Mouse (Mus musculus): ENCODE results near the gene Atxn3. TPM values are rescaled to one million over a fixed set of nuclear protein-coding genes. Genes with fewer than 3 reads are reported as not detected.

Atxn3 gene
- polyA plus RNA-seq, 1 experiment, result 0.76 TPM

DNA sequence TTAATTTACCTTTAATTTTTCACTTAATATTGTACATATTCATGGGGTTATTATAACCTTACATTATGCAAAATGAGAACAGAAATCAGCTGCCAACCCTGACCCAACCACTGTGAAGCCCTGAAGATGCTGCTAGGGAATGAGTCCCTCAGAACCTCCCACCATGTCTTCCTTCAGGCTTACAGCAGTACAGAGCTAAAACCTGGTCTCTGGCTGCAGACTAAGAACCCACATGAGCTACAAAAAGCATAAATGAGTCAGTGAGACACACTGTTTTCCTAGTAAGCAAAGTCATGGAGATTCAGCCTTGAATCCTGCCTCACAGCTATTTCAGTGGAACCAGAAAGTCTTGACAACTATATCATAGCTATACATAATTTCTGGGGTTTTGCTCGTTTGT is 29.6 kb downstream of the Atxn3 start:
- H3K27ac ChIP-seq (ENCODE audit: insufficient read depth, low read depth, low read length), result no peak overlapping the region
- WGBS, result 68% methylated on average over 1 of the region's 1 CpGs
- no peak overlapping the region for H3K4me3 ChIP-seq (ENCODE audit: low read depth, low read length)
- no peak for TF ChIP-seq CTCF (IDR thresholded peaks at IDR 0.05; ENCODE audit: extremely low read depth, insufficient read length, insufficient replicate concordance, low read depth, low read length)
- TF ChIP-seq POLR2A (IDR thresholded peaks at IDR 0.05; ENCODE audit: low read depth, low read length), result no peak
- no peaks in the 10 kb centered on the region for H3K27me3 ChIP-seq (ENCODE audit: control insufficient read depth, insufficient read depth, low read length)
- no peaks in the 10 kb centered on the region for H3K4me1 ChIP-seq (ENCODE audit: control insufficient read depth, insufficient read depth, insufficient read length, low read length)
- peaks cover 40% of the 10 kb centered on the region for H3K36me3 ChIP-seq (ENCODE audit: control insufficient read depth, insufficient read depth, low read length)

DNA sequence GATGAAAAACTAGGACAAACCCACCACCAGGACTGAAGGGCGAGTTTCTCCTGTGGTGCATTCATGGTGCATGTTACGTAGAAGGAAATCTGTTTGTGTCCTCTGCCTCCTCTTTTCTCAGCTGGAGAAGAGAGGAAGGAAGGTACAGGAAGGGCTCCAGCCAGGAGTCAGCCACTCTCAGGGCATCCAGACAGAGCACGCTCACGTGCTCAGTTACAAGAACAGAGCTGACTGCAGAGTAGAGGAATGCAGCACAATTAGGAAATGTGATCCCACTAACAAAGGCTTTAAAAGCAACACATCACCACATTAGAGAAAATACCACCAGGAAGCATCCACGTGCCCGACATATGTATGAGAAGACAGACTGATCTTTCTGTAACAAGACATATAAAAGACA is 35.7 kb downstream of the Atxn3 start:
- WGBS, result 94% methylated on average over 6 of the region's 6 CpGs
- H3K4me1 ChIP-seq (ENCODE audit: control insufficient read depth, insufficient read depth, insufficient read length, low read length), result no peaks in the 10 kb centered on the region
- H3K36me3 ChIP-seq (ENCODE audit: control insufficient read depth, insufficient read depth, low read length), result peaks cover 20% of the 10 kb centered on the region; the same call in 1 of the 2 replicates
- no peaks in the 10 kb centered on the region for H3K27me3 ChIP-seq (ENCODE audit: control insufficient read depth, insufficient read depth, low read length)
- H3K4me3 ChIP-seq (ENCODE audit: low read depth, low read length), result no peak overlapping the region
- H3K27ac ChIP-seq (ENCODE audit: insufficient read depth, low read depth, low read length), result no peak overlapping the region
- TF ChIP-seq POLR2A (IDR thresholded peaks at IDR 0.05; ENCODE audit: low read depth, low read length) (no peak), CTCF (IDR thresholded peaks at IDR 0.05; ENCODE audit: extremely low read depth, insufficient read length, insufficient replicate concordance, low read depth, low read length) (no peak)

DNA sequence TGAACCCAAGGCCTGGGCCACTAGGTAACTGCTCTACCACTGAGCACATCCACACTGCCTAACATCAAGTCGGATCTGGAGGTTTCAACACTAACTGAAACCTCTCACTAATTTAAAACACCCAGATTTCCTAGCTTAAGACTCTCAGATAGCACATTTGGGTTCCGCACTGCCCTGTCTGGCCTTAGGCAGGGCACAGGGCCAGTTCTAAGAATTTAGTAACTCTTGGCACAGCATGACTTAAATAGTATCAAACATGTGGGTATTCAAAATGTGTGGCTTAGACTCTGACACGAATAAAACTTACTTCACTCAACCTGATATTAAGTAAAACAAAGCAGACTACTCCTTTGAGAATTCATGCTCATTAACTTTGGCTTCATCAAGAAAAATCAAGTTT is 38.2 kb downstream of the Atxn3 start:
- TF ChIP-seq POLR2A (IDR thresholded peaks at IDR 0.05; ENCODE audit: low read depth, low read length) (no peak), CTCF (IDR thresholded peaks at IDR 0.05; ENCODE audit: extremely low read depth, insufficient read length, insufficient replicate concordance, low read depth, low read length) (peak; percentile 6; the same call in 1 of the 2 replicates)
- Histone ChIP-seq H3K4me3 (ENCODE audit: low read depth, low read length) (no peak overlapping the region), H3K36me3 (ENCODE audit: control insufficient read depth, insufficient read depth, low read length) (peaks cover 9% of the 10 kb centered on the region; the same call in 1 of the 2 replicates), H3K27me3 (ENCODE audit: control insufficient read depth, insufficient read depth, low read length) (no peaks in the 10 kb centered on the region), H3K4me1 (ENCODE audit: control insufficient read depth, insufficient read depth, insufficient read length, low read length) (no peaks in the 10 kb centered on the region), H3K27ac (ENCODE audit: insufficient read depth, low read depth, low read length) (no peak overlapping the region)
- 84% methylated on average over 3 of the region's 3 CpGs for WGBS

DNA sequence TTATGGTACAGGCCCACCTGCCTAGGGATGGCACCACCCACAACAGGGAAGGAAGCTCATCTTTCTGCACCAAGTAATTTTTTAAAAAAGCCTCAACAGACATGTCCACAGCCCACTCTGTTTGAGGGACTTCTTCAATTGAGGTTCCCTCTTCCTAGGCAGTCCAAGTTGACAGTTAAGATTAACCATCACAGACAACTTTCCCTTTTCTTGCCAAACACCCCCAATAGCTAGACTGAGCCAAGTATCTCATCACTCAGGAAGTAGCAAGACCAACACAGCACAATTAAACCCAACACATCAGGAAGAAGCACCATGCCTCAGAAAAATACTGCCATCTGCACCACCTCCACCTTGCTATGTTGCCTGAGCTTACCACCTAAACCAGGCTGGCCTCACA is 40.9 kb downstream of the Atxn3 start:
- H3K27ac ChIP-seq (ENCODE audit: insufficient read depth, low read depth, low read length), result no peak overlapping the region
- peaks cover 3% of the 10 kb centered on the region; the same call in 1 of the 2 replicates for H3K36me3 ChIP-seq (ENCODE audit: control insufficient read depth, insufficient read depth, low read length)
- H3K4me3 ChIP-seq (ENCODE audit: low read depth, low read length), result no peak overlapping the region
- H3K27me3 ChIP-seq (ENCODE audit: control insufficient read depth, insufficient read depth, low read length), result no peaks in the 10 kb centered on the region
- no peak for TF ChIP-seq POLR2A (IDR thresholded peaks at IDR 0.05; ENCODE audit: low read depth, low read length)
- no peak for TF ChIP-seq CTCF (IDR thresholded peaks at IDR 0.05; ENCODE audit: extremely low read depth, insufficient read length, insufficient replicate concordance, low read depth, low read length)
- no peaks in the 10 kb centered on the region; the same call in 1 of the 2 replicates for H3K4me1 ChIP-seq (ENCODE audit: control insufficient read depth, insufficient read depth, insufficient read length, low read length)

DNA sequence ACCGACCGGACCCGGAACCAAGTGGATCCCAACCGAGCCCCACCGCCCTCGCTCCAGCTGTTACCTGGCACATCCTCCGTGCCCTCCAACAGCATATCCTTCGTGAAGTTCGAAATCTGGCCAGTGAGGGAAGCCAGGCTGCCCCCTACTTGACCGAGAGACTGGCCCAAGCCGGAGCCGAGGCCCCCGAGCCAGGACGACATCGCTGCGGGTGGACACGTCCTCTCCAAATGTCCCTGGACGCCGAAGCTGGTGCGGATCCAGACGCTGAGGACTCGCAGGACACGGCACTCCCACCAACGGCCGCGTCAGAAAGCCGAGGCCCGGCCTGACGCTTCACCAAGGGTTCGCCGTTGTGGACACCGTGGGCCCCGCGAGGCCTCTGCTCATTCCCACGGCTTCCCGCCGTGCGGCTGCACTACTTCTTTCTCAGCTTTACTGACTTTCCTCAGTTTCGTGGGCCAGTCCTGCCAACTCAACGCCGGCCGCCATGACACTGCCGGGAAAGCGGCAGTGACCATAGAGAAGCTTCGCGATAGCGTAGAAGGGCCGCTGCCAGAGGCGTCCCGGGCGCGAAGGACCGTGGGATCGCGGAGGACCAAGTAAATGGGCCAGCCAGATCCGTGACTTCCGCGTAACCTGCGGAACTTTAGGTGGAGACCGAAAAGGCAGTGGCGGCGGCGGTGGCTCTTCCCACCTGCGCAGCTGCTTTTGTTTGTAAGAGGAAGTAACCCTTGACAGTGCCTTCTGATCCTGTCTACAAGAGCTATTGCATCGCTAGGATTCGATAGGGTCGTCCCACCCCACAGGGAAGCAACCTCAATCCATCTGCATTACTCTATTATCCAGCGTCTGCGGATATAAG is 45.2 kb downstream of the Atxn3 start, which contains the start of gene Trip11:
Gene Trip11, minus strand, starts transcription at position 642 of the 865 bp plus-strand sequence.
- Histone ChIP-seq H3K27ac (ENCODE audit: insufficient read depth, low read depth, low read length) (peak within 1 kb of the TSS; percentile 79), H3K4me3 (ENCODE audit: low read depth, low read length) (peak within 1 kb of the TSS; percentile 92), H3K27me3 (ENCODE audit: control insufficient read depth, insufficient read depth, low read length) (no peaks in the 10 kb centered on the region), H3K4me1 (ENCODE audit: control insufficient read depth, insufficient read depth, insufficient read length, low read length) (peaks cover 4% of the 10 kb centered on the region; the same call in 1 of the 2 replicates), H3K36me3 (ENCODE audit: control insufficient read depth, insufficient read depth, low read length) (peaks cover 10% of the 10 kb centered on the region)
- under 1% methylated on average over 69 of the region's 69 CpGs for WGBS
- TF ChIP-seq POLR2A (IDR thresholded peaks at IDR 0.05; ENCODE audit: low read depth, low read length), result peak; percentile 96
- no peak for TF ChIP-seq CTCF (IDR thresholded peaks at IDR 0.05; ENCODE audit: extremely low read depth, insufficient read length, insufficient replicate concordance, low read depth, low read length)

DNA sequence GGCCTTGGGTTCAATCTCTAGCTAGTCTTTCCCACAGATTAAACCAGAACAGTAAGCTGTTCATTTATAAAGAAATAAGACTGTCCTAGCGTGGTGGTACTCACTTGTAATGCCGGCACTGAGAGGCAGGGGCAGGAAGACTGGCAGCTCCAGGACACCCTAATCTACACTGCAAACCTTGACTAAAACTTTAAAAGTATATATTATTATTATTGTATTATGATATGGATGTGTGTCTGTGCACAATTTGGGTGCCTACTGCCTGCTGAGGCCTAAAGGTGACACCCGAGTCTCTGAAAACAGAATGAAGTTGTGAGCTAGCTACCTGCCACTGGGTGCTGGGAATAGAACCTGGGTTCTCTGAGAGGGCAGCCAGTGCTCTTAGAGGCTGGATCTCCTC is 46.7 kb downstream of the Atxn3 start:
- Histone ChIP-seq H3K4me1 (ENCODE audit: control insufficient read depth, insufficient read depth, insufficient read length, low read length) (peaks cover 4% of the 10 kb centered on the region; the same call in 1 of the 2 replicates), H3K27me3 (ENCODE audit: control insufficient read depth, insufficient read depth, low read length) (no peaks in the 10 kb centered on the region), H3K36me3 (ENCODE audit: control insufficient read depth, insufficient read depth, low read length) (peaks cover 10% of the 10 kb centered on the region), H3K4me3 (ENCODE audit: low read depth, low read length) (no peak overlapping the region), H3K27ac (ENCODE audit: insufficient read depth, low read depth, low read length) (no peak overlapping the region)
- 81% methylated on average over 3 of the region's 3 CpGs for WGBS
- TF ChIP-seq CTCF (IDR thresholded peaks at IDR 0.05; ENCODE audit: extremely low read depth, insufficient read length, insufficient replicate concordance, low read depth, low read length), result no peak
- TF ChIP-seq POLR2A (IDR thresholded peaks at IDR 0.05; ENCODE audit: low read depth, low read length), result no peak

DNA sequence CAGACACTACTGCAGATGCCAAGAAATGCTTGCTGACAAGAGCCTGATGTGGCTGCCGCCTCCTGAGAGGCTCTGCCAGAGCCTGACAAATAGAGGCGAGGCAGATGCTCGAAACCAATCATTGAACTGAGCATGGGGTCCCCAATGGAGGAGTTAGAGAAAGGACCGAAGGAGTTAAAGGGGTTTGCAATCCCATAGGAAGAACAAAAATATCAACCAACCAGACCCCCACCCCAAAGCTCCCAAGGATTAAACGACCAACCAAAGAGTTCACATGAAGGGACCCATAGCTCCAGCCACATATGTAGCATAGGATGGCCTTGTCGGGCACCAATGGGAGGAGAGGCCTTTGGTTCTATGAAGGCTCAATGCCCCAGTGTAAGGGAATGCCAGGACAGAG is 47.7 kb downstream of the Atxn3 start:
- Histone ChIP-seq H3K27ac (ENCODE audit: insufficient read depth, low read depth, low read length) (no peak overlapping the region), H3K36me3 (ENCODE audit: control insufficient read depth, insufficient read depth, low read length) (peaks cover 11% of the 10 kb centered on the region), H3K4me1 (ENCODE audit: control insufficient read depth, insufficient read depth, insufficient read length, low read length) (peaks cover 4% of the 10 kb centered on the region; the same call in 1 of the 2 replicates), H3K4me3 (ENCODE audit: low read depth, low read length) (no peak overlapping the region), H3K27me3 (ENCODE audit: control insufficient read depth, insufficient read depth, low read length) (no peaks in the 10 kb centered on the region)
- 88% methylated on average over 6 of the region's 6 CpGs for WGBS
- no peak for TF ChIP-seq POLR2A (IDR thresholded peaks at IDR 0.05; ENCODE audit: low read depth, low read length)
- TF ChIP-seq CTCF (IDR thresholded peaks at IDR 0.05; ENCODE audit: extremely low read depth, insufficient read length, insufficient replicate concordance, low read depth, low read length), result no peak
